Mouse (Mus musculus) MEL (cell line): ENCODE measurements around the gene Cyfip2.

Source experiments
- CHD2 ChIP-seq: IDR thresholded peaks from 2 replicates; pipeline ENCODE4 v1.6.1; 2011; ENCODE audit warnings: low read length, improper control_type of control experiment
- CTCF ChIP-seq, 3 experiments: IDR thresholded peaks in 2 of 3; conservative IDR thresholded peaks in 1 of 3; 2 replicates each; pipeline ENCODE4 v1.5.1; 2011 to 2012; ENCODE audit warnings: low read length in 3 of 3, low read depth in 2 of 3, mild to moderate bottlenecking in 2 of 3, improper control_type of control experiment in 1 of 3, inconsistent platforms in 1 of 3, mixed read lengths in 1 of 3, moderate library complexity in 1 of 3; ENCODE audit not compliant: control insufficient read depth in 1 of 3, insufficient read depth in 1 of 3, poor library complexity in 1 of 3, severe bottlenecking in 1 of 3
- ELF1 ChIP-seq: IDR thresholded peaks from 2 replicates; pipeline ENCODE4 v1.6.1; 2014; ENCODE audit warnings: low read depth, mild to moderate bottlenecking, inconsistent platforms, low read length, improper control_type of control experiment, moderate library complexity
- EP300 ChIP-seq, 2 experiments: IDR thresholded peaks; 2 replicates each; pipeline ENCODE4 v1.6.1; 2011; ENCODE audit warnings: improper control_type of control experiment in 2 of 2, low read length in 2 of 2, low read depth in 1 of 2, mild to moderate bottlenecking in 1 of 2
- GATA1 ChIP-seq: IDR thresholded peaks from 2 replicates; pipeline ENCODE4 v1.6.1; 2011; ENCODE audit warnings: low read depth, low read length, improper control_type of control experiment
- KAT2A ChIP-seq: conservative IDR thresholded peaks from 2 replicates; pipeline ENCODE4 v1.6.1; 2012; ENCODE audit warnings: low read depth, low read length, improper control_type of control experiment, inconsistent platforms
- MAFK ChIP-seq: IDR thresholded peaks from 2 replicates; pipeline ENCODE4 v1.6.1; 2011; ENCODE audit warnings: low read depth, mild to moderate bottlenecking, low read length, improper control_type of control experiment, borderline replicate concordance
- POLR2A ChIP-seq, 2 experiments: IDR thresholded peaks; 2 replicates each; pipeline ENCODE4 v1.6.1; 2011 to 2012; ENCODE audit warnings: low read length in 2 of 2, mild to moderate bottlenecking in 2 of 2, control low read depth in 1 of 2, improper control_type of control experiment in 1 of 2, low read depth in 1 of 2, moderate library complexity in 1 of 2; ENCODE audit not compliant: control insufficient read depth in 1 of 2, insufficient read depth in 1 of 2, poor library complexity in 1 of 2
- POLR2AphosphoS5 ChIP-seq: IDR thresholded peaks from 2 replicates; pipeline ENCODE4 v1.6.1; 2012; ENCODE audit warnings: low read depth, borderline replicate concordance, mild to moderate bottlenecking, inconsistent platforms, low read length, moderate library complexity, mixed read lengths
- RAD21 ChIP-seq: IDR thresholded peaks from 2 replicates; pipeline ENCODE4 v1.6.1; 2011; ENCODE audit warnings: mild to moderate bottlenecking, low read depth, low read length, improper control_type of control experiment
- SIN3A ChIP-seq: IDR thresholded peaks from 2 replicates; pipeline ENCODE4 v1.6.1; 2012; ENCODE audit warnings: low read length, improper control_type of control experiment, inconsistent platforms
- TCF12 ChIP-seq: IDR thresholded peaks from 2 replicates; pipeline ENCODE4 v1.6.1; 2014; ENCODE audit warnings: low read depth, mild to moderate bottlenecking, inconsistent platforms, low read length, improper control_type of control experiment, moderate library complexity
- UBTF ChIP-seq: IDR thresholded peaks from 2 replicates; pipeline ENCODE4 v1.6.1; 2012; ENCODE audit warnings: low read depth, mild to moderate bottlenecking, inconsistent platforms, low read length, improper control_type of control experiment, moderate library complexity, borderline replicate concordance; ENCODE audit not compliant: insufficient read depth
- USF1 ChIP-seq: IDR thresholded peaks from 2 replicates; pipeline ENCODE4 v1.6.1; 2014; ENCODE audit warnings: low read depth, mild to moderate bottlenecking, inconsistent platforms, low read length, improper control_type of control experiment, moderate library complexity

GRCm38 (mm10) chr11:46309808-46310555 lies 2.7 kb downstream of the Cyfip2 start:
- TF ChIP-seq CHD2, result no peak
- no peak for TF ChIP-seq POLR2A (IDR thresholded peaks at IDR 0.05; ENCODE audit: control insufficient read depth in 1 of 2, insufficient read depth in 1 of 2, low read depth in 1 of 2, low read length in 2 of 2, poor library complexity in 1 of 2)
- TF ChIP-seq CTCF (IDR thresholded peaks at IDR 0.05 in 2 of 3, conservative IDR thresholded peaks at IDR 0.05 in 1 of 3; ENCODE audit: control insufficient read depth in 1 of 3, insufficient read depth in 1 of 3, low read depth in 2 of 3, low read length in 3 of 3, poor library complexity in 1 of 3, severe bottlenecking in 1 of 3), result no peak
- TF ChIP-seq GATA1, result no peak
- TF ChIP-seq USF1, result no peak
- no peak for TF ChIP-seq MAFK
- no peak for TF ChIP-seq KAT2A
- no peak for TF ChIP-seq POLR2AphosphoS5
- TF ChIP-seq TCF12, result no peak
- TF ChIP-seq RAD21, result no peak
- no peak for TF ChIP-seq EP300 (IDR thresholded peaks at IDR 0.05; ENCODE audit: low read depth in 1 of 2, low read length in 2 of 2)
- TF ChIP-seq ELF1, result no peak
- TF ChIP-seq SIN3A, result no peak
- TF ChIP-seq UBTF, result no peak
